Mouse (Mus musculus): ENCODE data around the gene Pfn4.

DNA sequence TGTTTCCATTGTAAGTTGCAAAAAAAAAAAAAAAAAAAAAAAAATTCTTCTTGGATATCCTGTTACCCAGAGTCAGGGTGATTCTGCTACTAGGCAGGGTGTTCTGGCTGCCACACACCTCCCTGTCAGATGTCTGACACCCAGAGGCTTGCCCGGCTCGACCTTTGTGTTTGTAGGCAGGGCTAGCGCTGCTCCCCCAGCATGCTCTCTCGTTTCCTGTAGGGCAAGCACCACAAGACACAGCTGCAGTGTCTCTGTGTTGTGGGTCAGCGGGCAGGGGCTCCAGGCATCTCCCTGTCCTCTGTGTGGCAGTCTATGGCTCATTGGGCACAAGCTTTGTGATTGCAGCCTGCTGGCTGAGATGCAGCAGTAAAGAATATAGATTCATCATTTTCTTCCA lies 14.8 kb downstream of the Pfn4 start:
- TF ChIP-seq BHLHE40 (IDR thresholded peaks at IDR 0.05; ENCODE audit: low read depth, low read length) (no peak), UBTF (IDR thresholded peaks at IDR 0.05; ENCODE audit: low read depth, low read length) (no peak), HCFC1 (IDR thresholded peaks at IDR 0.05; ENCODE audit: low read depth, low read length) (no peak), EP300 (IDR thresholded peaks at IDR 0.05; ENCODE audit: low read length) (no peak), SMC3 (IDR thresholded peaks at IDR 0.05; ENCODE audit: low read depth, low read length) (no peak), POLR2A (IDR thresholded peaks at IDR 0.05; ENCODE audit: low read depth, low read length) (no peak), TCF12 (IDR thresholded peaks at IDR 0.05; ENCODE audit: low read depth, low read length) (no peak)

Measured in CH12.LX (cell line).